Mouse (Mus musculus): ENCODE measurements around the gene Psma7. TPM values are rescaled to one million over a fixed set of nuclear protein-coding genes. Genes with fewer than 3 reads are reported as not detected.

Psma7 gene
- polyA plus RNA-seq, 1 experiment from 2014 or later = 423 TPM

DNA sequence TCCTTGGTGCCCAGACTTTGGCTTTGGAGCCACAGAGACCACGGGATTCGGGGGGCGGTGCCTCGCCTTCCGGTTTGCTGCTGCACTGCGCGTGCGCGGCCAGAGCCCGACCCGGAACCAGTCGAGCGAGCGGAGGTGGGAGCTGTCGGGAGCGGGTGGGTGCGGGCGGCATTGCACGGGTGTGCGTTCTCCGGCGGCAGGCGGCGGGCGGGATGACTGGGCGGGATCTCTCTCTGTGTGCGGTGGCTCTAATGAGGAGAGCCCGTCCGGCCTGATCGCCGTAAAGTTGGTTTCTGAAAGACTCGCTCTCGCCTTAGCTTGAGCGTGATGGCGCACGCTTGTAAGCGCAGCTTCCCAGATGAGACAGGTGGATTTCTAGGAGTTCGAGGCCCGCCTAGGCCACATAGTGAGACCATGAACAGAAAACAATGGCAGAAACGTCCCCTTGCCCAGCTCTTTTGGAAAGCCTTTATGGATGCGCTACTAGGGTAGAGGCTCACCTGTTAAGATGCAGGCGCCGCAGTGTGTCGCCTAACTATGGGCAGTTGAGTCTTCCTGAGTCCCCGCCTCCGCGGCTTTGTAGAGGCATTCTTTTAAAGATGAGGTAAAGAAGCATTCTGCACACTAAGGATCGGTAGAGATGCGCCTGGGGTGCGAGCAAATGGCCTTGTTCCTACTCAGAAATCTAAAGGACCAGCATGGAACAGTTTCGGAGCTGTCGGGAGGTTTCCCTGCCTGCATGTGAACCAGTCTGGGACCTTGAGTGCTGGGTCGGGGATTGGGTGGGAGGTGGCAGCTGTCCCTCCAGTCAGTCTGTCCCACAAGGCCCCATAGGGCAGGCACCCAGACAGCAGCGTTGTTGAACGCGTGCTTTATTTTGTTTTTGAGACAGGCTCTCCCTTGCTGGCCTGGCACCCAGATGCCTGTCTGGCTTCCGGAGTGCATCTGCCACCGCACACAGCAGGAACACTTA lies 28.5 kb upstream of the Psma7 start, which contains the start of gene Mtg2:
TSS of gene Mtg2 (plus strand) at position 108 of the 973 bp plus-strand sequence.
- peak within 1 kb of the TSS; percentile 79 for H3K4me3 ChIP-seq (replicated peaks)
- WGBS (ENCODE audit: insufficient replicate concordance) = 5% methylated on average over 58 of the region's 58 CpGs
- H3K36me3 ChIP-seq = peaks cover 16% of the 10 kb centered on the region; the same call in 1 of the 2 replicates
- peak within 1 kb of the TSS; percentile 63; the same call in 1 of the 2 replicates for H3K27ac ChIP-seq
- no peaks in the 10 kb centered on the region for H3K27me3 ChIP-seq
- ATAC-seq (ENCODE audit: low read depth) (peak; percentile 96), DNase-seq (peak; percentile 91)
- peaks cover 17% of the 10 kb centered on the region for H3K4me1 ChIP-seq (replicated peaks)
- no peaks in the 10 kb centered on the region for H3K9me3 ChIP-seq (replicated peaks)
- H3K4me2 ChIP-seq = peak within 1 kb of the TSS; percentile 89
- peak within 1 kb of the TSS; percentile 82 for H3K9ac ChIP-seq

DNA sequence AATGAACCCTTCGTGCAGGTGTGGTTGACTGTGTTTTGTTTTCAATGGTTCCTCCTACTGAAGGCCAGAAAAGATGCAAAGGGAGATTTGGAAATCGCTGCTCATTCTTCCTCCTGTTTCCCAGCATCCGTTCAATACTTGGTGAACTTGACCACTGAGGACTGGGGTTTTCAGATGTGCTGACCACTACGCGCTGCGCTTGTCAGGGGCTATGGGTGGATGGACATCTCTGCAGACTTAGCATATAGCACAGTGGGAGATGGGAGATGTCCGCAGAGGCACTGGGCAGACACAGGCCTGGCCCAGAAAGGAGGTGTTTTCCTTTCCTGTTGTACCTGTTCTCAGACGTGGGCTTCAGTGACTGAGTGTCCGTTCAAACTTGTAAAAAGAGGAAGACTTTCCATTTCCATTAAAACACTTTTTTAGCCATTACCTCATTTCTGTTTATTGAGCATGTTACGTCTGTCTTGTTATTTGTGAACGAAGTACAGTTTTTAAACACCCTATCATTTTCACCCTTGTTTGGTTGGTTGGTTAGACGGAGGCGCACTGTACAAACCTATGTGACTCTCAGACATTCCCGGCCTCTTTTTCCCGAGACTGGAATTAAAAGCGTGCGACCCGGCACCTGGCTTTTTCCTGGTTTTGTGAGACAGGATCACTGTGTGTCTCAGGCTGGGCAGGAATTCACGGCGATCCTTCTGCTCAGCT lies 27.7 kb upstream of the Psma7 start:
- Histone ChIP-seq H3K36me3 (peaks cover 16% of the 10 kb centered on the region; the same call in 1 of the 2 replicates), H3K4me1 (replicated peaks) (peaks cover 17% of the 10 kb centered on the region), H3K4me3 (replicated peaks) (peak overlapping the region; percentile 79), H3K27ac (0 out of 2 replicates have a peak overlapping the region, but pooled peaks have one; percentile 63), H3K9me3 (replicated peaks) (no peaks in the 10 kb centered on the region), H3K27me3 (no peaks in the 10 kb centered on the region), H3K9ac (peak overlapping the region; percentile 82), H3K4me2 (peak overlapping the region; percentile 89)
- ATAC-seq (ENCODE audit: low read depth) = peak; percentile 57
- no peak for DNase-seq
- WGBS (ENCODE audit: insufficient replicate concordance) = 26% methylated on average over 20 of the region's 20 CpGs

DNA sequence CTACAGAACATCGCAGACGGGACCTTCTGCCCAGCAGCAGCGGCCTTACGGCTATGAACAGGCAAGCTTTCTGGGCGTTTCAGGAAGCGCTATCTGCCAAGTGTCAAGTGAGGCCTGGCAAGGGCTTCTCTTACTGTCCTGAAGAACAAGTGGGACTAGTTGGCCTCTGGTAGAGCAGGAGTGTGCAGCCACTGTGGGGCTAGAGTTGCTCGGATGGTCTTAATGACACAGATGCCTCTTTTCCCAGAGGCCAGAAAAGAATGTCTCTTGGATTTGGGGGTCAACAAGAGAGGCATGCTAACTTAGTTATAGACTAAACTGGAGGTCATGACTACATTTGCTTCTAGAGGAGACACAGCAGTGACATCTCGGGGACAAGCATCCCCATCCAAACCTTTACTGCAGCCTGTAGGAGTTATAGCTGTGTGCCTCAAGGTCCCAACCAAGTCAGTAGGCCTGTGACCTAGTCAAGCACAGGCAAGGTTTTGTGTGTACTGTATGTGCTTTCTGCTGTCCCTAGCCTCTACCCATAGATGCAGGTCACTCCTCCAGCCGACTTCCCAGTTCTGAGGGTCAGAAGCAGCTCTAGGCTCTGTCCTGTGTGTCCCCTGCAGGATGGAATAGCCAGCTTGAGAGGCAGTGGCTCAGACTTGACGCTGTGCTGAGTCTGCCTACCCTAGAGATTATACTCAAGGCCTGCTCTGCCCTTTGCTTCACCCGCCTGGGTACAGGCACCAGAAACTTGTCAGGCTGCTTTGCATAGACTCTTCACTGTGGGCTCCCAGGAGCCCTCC lies 21.3 kb upstream of the Psma7 start:
- DNase-seq (no peak), ATAC-seq (ENCODE audit: low read depth) (no peak)
- no peaks in the 10 kb centered on the region for H3K27me3 ChIP-seq
- no peaks in the 10 kb centered on the region for H3K9me3 ChIP-seq (replicated peaks)
- H3K9ac ChIP-seq = no peak overlapping the region
- H3K36me3 ChIP-seq = peaks cover 31% of the 10 kb centered on the region
- H3K4me3 ChIP-seq (replicated peaks) = no peak overlapping the region
- WGBS (ENCODE audit: insufficient replicate concordance) = 78% methylated on average over 11 of the region's 11 CpGs
- no peak overlapping the region for H3K4me2 ChIP-seq
- no peaks in the 10 kb centered on the region for H3K4me1 ChIP-seq (replicated peaks)
- no peak overlapping the region for H3K27ac ChIP-seq

DNA sequence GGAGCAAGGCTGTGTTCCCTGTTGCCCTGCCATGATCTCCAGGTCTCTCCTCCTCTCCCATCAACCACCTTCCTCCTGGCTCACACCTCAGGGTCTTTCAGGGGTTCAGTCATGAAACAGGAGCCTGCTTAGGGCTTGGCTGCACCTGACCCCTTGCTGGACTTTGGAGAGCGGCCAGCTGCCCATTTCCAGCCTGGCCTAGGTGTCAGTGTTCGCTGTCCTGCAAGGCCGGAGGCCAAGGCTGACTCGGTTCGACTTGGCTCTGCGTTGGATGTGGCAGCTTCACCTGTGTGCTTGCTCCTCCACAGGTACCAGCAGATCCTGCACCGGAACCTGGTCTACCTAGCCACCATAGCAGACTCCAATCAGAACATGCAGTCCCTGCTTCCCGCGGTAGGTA lies 10.8 kb upstream of the Psma7 start:
- ATAC-seq (ENCODE audit: low read depth) = no peak
- peaks cover 20% of the 10 kb centered on the region for H3K36me3 ChIP-seq

DNA sequence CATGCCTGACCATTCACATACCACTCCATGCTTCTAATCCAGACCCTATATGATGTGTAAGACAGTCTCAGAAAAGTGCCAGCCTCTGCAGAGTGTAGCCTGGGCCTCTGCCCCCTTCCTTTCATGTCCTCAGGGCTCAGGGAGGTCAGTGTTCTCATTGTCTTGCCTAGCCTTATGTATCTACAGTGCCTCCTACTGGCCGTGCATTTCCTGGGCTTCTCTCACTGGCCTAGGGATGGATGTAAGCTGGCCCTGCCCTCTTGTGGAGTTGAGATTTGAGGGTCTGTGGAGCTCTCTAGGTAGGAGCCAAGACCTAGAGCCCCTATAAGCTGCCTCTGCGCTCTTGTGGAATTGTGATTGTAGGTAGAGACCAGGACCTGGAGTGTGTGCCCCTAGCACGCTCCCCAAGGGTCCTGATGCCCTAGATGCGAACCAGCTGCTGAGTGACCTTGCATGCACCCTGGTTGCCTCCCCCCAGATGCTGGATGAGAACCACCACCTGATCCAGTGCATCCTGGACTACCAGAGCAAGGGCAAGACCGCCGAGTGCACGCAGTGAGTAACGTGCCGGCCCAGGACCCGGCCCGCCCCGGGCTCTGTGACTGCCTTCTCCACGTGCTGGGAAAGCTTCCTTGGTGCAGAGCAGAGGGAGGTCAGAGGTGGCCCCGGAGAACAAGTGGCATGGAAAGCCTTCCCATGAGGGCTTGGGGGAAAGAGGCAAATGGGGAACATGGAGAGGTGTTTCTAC lies 9.9 kb upstream of the Psma7 start:
- ATAC-seq (ENCODE audit: low read depth) = no peak; the same call in 1 of the 2 replicates
- no peak overlapping the region for H3K9ac ChIP-seq
- DNase-seq = no peak
- H3K9me3 ChIP-seq (replicated peaks) = no peaks in the 10 kb centered on the region
- no peak overlapping the region for H3K4me3 ChIP-seq (replicated peaks)
- H3K27ac ChIP-seq = no peak overlapping the region
- no peak overlapping the region for H3K4me2 ChIP-seq
- 83% methylated on average over 14 of the region's 14 CpGs for WGBS (ENCODE audit: insufficient replicate concordance)
- no peaks in the 10 kb centered on the region for H3K27me3 ChIP-seq
- H3K36me3 ChIP-seq = peaks cover 13% of the 10 kb centered on the region
- H3K4me1 ChIP-seq (replicated peaks) = peaks cover 3% of the 10 kb centered on the region; the same call in 1 of the 2 replicates

More for the DNA sequence above, 10.8 kb upstream of the Psma7 start:
- no peak for DNase-seq
- Histone ChIP-seq H3K9me3 (replicated peaks) (no peaks in the 10 kb centered on the region), H3K9ac (no peak overlapping the region), H3K4me1 (replicated peaks) (peaks cover 3% of the 10 kb centered on the region; the same call in 1 of the 2 replicates), H3K4me2 (no peak overlapping the region), H3K27ac (no peak overlapping the region), H3K4me3 (replicated peaks) (no peak overlapping the region), H3K27me3 (no peaks in the 10 kb centered on the region)
- WGBS (ENCODE audit: insufficient replicate concordance) = 85% methylated on average over 9 of the region's 9 CpGs

DNA sequence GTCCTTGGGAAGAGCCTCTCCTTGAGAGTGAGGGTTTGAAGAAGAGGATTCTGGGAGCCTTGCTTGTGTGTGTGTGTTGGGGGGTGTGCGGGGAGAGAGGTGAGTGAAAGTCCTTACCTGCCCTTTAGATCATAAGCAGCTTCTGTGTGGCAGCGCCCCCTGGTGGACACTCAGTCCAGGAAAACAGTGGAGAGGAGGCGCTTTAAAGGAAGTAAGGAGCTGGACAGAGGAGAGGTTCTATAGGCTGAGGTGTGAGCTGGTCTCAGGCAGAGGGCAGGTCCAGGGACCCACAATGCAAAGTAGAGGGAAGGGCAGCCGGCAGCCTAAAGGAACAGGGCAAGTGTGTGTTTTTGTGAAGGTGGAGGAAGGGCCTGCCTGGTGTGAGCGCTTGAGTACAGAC lies 8.8 kb upstream of the Psma7 start:
- no peak overlapping the region for H3K27ac ChIP-seq
- H3K9ac ChIP-seq = no peak overlapping the region
- 25% methylated on average over 5 of the region's 5 CpGs for WGBS (ENCODE audit: insufficient replicate concordance)
- no peak overlapping the region for H3K4me2 ChIP-seq
- ATAC-seq (ENCODE audit: low read depth) = peak; percentile 57
- peaks cover 12% of the 10 kb centered on the region for H3K36me3 ChIP-seq
- H3K27me3 ChIP-seq = no peaks in the 10 kb centered on the region
- H3K4me3 ChIP-seq (replicated peaks) = no peak overlapping the region
- peak; percentile 66 for DNase-seq
- no peaks in the 10 kb centered on the region for H3K9me3 ChIP-seq (replicated peaks)
- peaks cover 3% of the 10 kb centered on the region; the same call in 1 of the 2 replicates for H3K4me1 ChIP-seq (replicated peaks)

DNA sequence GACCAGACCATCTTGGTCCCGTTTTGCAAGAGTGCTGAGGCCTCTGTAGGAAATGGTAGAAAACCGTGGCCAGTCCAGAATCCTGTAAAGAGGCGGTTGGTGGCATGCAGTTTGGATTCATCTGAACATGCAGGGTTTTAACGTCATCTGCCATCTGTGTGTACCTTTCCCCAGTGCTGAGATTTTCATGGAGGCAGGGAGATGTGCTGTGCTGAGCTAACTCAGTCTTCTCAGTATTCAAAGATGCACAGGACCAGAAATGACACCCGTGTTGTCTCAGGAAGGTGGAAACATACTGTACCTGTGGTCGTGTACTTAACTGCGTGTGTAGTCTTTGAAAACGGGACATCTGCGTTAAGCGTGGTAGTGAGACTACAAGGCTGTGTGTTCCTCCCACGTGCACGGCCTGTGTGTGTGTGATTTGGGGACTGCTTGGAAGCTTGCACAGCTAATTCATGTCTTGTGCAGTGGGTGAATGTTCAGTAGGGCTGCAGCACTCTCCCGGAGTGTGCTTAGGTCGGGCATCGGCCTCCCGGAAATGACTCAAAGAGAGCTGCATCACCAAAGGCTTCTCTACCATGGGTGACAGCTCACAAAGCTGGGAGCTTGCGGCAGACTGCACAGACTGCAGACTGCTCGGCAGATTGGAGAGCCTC lies 5.9 kb upstream of the Psma7 start:
- DNase-seq (no peak), ATAC-seq (ENCODE audit: low read depth) (no peak)
- WGBS (ENCODE audit: insufficient replicate concordance) = 81% methylated on average over 18 of the region's 18 CpGs
- Histone ChIP-seq H3K9ac (no peak overlapping the region), H3K4me2 (no peak overlapping the region), H3K4me1 (replicated peaks) (peaks cover 16% of the 10 kb centered on the region), H3K27ac (no peak overlapping the region), H3K27me3 (peaks cover 6% of the 10 kb centered on the region; the same call in 1 of the 2 replicates), H3K36me3 (no peaks in the 10 kb centered on the region; the same call in 1 of the 2 replicates), H3K9me3 (replicated peaks) (no peaks in the 10 kb centered on the region), H3K4me3 (replicated peaks) (no peak overlapping the region)

DNA sequence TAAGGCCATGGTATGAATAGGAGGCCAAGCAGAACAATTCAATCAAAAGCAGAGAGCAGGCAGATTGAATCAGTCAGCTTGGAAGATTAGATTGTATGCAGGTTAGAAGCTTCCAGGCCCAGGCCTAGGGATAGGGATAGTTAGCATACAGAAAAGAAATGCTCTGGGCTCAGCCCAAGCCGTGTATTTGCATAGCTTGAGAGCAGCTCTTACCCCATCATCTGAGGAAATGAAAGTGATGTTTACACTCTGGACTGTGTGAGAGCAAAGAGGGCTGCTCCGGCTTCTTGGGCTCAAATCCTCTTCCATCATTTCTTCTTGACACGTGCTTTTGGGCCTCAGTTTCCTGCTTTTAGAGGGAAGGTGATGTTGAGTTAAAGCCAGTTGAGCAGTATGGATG lies 5.3 kb upstream of the Psma7 start:
- Histone ChIP-seq H3K36me3 (no peaks in the 10 kb centered on the region), H3K4me3 (replicated peaks) (no peak overlapping the region), H3K27ac (no peak overlapping the region), H3K9ac (no peak overlapping the region), H3K9me3 (replicated peaks) (no peaks in the 10 kb centered on the region), H3K4me1 (replicated peaks) (peaks cover 20% of the 10 kb centered on the region), H3K4me2 (no peak overlapping the region), H3K27me3 (peaks cover 8% of the 10 kb centered on the region; the same call in 1 of the 2 replicates)
- DNase-seq = no peak
- no peak for ATAC-seq (ENCODE audit: low read depth)
- WGBS (ENCODE audit: insufficient replicate concordance) = 68% methylated on average over 3 of the region's 3 CpGs

DNA sequence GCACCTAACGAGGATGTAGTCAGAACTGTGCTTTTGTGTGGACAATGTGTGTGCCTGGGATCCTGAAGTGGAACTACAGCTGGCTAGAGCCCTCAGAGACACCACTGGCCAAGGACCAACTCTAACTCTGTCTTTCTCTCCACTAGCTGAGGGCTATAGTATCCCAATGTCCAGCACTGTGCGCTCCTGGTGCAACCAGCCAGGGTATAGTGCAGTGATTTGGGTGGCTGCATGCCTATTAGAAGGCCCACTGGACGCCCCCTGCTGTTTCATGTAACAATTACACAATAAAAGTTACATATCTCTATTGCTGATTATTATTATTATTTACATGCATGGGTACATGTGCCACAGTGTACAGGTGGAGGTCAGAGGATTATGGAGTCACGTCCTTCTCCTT lies 3.0 kb upstream of the Psma7 start:
- Histone ChIP-seq H3K4me2 (no peak overlapping the region), H3K9ac (no peak overlapping the region), H3K4me3 (replicated peaks) (no peak overlapping the region), H3K4me1 (replicated peaks) (peaks cover 30% of the 10 kb centered on the region), H3K27ac (no peak overlapping the region), H3K27me3 (peaks cover 8% of the 10 kb centered on the region; the same call in 1 of the 2 replicates), H3K36me3 (no peaks in the 10 kb centered on the region), H3K9me3 (replicated peaks) (no peaks in the 10 kb centered on the region)
- DNase-seq = peak; percentile 24
- 42% methylated on average over 4 of the region's 4 CpGs for WGBS (ENCODE audit: insufficient replicate concordance)
- no peak for ATAC-seq (ENCODE audit: low read depth)

Data from liver, embryonic 13.5 days (tissue).